Mouse (Mus musculus) heart, postnatal 36 days (tissue): ENCODE measurements around the gene Kcnab1. TPM values are rescaled to one million over a fixed set of nuclear protein-coding genes. Genes with fewer than 3 reads are reported as not detected.
A peak's percentile ranks its signal among the peaks of the same experiment; 100 is the strongest.

Experiments
- DNase-seq, 2 experiments: peaks; one replicate each; pipeline ENCODE4 v3.0.0; 2021 to 2022
- intact Hi-C: fragments of 180-260 bp; cut with DNase I; formaldehyde crosslinking; loops from one replicate; pipeline ENCODE4 v1.15.1; 2025
- total RNA-seq, 2 experiments: library from RNA; stranded (reverse); gene quantifications; 2 replicates each; pipeline ENCODE4 v1.2.3; 2021

Gene Kcnab1
- total RNA-seq, 2 experiments from 2014 or later, result 2.3 to 3.5 TPM

- DNase-seq, result no peak
- intact Hi-C loops, result no loop called here
These were observed 94.4 kb downstream of the Kcnab1 start for GRCm38 (mm10) chr3:65203361-65204117.

GRCm38 (mm10) chr3:65204356-65205075, 95.3 kb downstream of the Kcnab1 start:
- DNase-seq, result no peak
- intact Hi-C loops, result no loop called here

- intact Hi-C loops, result no loop called here
- DNase-seq, result peak in 1 of 2 experiments; percentile 10
These were observed 96.4 kb downstream of the Kcnab1 start for GRCm38 (mm10) chr3:65205539-65206020.

- intact Hi-C loops, result loop anchor here (10.0 kb wide), 1 partner anchor 229 kb away; no protein-coding TSS in a partner anchor
- DNase-seq, result no peak
These were observed 104.5 kb downstream of the Kcnab1 start for GRCm38 (mm10) chr3:65213725-65214124.

GRCm38 (mm10) chr3:65214635-65215034, 105.5 kb downstream of the Kcnab1 start:
- DNase-seq, result no peak
- intact Hi-C loops, result loop anchor here (10.0 kb wide), 1 partner anchor 230 kb away; no protein-coding TSS in a partner anchor

GRCm38 (mm10) chr3:65217673-65218579, 108.7 kb downstream of the Kcnab1 start:
- DNase-seq, result no peak
- intact Hi-C loops, result loop anchor here (10.0 kb wide), 1 partner anchor 233 kb away; no protein-coding TSS in a partner anchor

- no peak for DNase-seq
- intact Hi-C loops, result no loop called here
These were observed 111.1 kb downstream of the Kcnab1 start for GRCm38 (mm10) chr3:65220287-65220686.

GRCm38 (mm10) chr3:65223635-65224034, 114.5 kb downstream of the Kcnab1 start:
- intact Hi-C loops, result no loop called here
- no peak for DNase-seq

GRCm38 (mm10) chr3:65230978-65231377, 121.8 kb downstream of the Kcnab1 start:
- no peak for DNase-seq
- intact Hi-C loops, result no loop called here

GRCm38 (mm10) chr3:65231419-65232090, 122.4 kb downstream of the Kcnab1 start:
- no peak for DNase-seq
- intact Hi-C loops, result no loop called here

GRCm38 (mm10) chr3:65249023-65249422, 139.8 kb downstream of the Kcnab1 start:
- no peak for DNase-seq
- intact Hi-C loops, result no loop called here

- intact Hi-C loops, result no loop called here
- DNase-seq, result no peak
These were observed 151.3 kb downstream of the Kcnab1 start for GRCm38 (mm10) chr3:65260521-65260920.

- no peak for DNase-seq
- intact Hi-C loops, result no loop called here
These were observed 153.6 kb downstream of the Kcnab1 start for GRCm38 (mm10) chr3:65262506-65263422.

GRCm38 (mm10) chr3:65273317-65273716, 164.1 kb downstream of the Kcnab1 start:
- intact Hi-C loops, result no loop called here

GRCm38 (mm10) chr3:65277777-65278176, 168.6 kb downstream of the Kcnab1 start:
- DNase-seq, result no peak
- intact Hi-C loops, result no loop called here

More at GRCm38 (mm10) chr3:65273317-65273716, 164.1 kb downstream of the Kcnab1 start:
- no peak for DNase-seq

GRCm38 (mm10) chr3:65283366-65283765, 174.2 kb downstream of the Kcnab1 start:
- DNase-seq, result no peak
- intact Hi-C loops, result no loop called here

- no peak for DNase-seq
- intact Hi-C loops, result no loop called here
These were observed 179.8 kb downstream of the Kcnab1 start for GRCm38 (mm10) chr3:65288994-65289393.

GRCm38 (mm10) chr3:65296996-65297395, 187.8 kb downstream of the Kcnab1 start:
- DNase-seq, result no peak
- intact Hi-C loops, result no loop called here

- DNase-seq, result no peak
- intact Hi-C loops, result no loop called here
These were observed 190.0 kb downstream of the Kcnab1 start for GRCm38 (mm10) chr3:65299205-65299604.
